19 mouse cellular contexts compared by ENCODE assay signal in genomic region chr11:35261562-35262087, GRCm38 (mm10).
DNase-seq lines count a peak whose midpoint lies in the region; ATAC-seq lines count a peak whose summit lies in the region.
"Had no signal": no experiment of that assay in that cellular context is flagged by ENCODE, and none has a peak within 500 bp of the region (broad histone marks: within the 10 kb centered on the region; RNA-seq: fewer than 3 reads in every experiment).

No protein-coding gene starts in this region.

- no peak for DNase-seq in forebrain, embryonic 11.5 days (ENCODE audit: low spot score)
- peak; percentile 47 to 65 for DNase-seq in left cerebral cortex, adult 18-20 months (ENCODE audit: low spot score in 2 of 2)
- no peak for DNase-seq in left cerebral cortex, postnatal 10 days (ENCODE audit: extremely low spot score in 1 of 2, low spot score in 2 of 2)
- DNase-seq in brain, adult 2 months (ENCODE audit: low read depth, low spot score): peak; percentile 82
- DNase-seq in right cerebral cortex, postnatal 10 days (ENCODE audit: low spot score in 2 of 2): peak; percentile 62 to 74
- DNase-seq in cerebellum, adult 8-10 months: no peak
- DNase-seq: cerebellum, postnatal 10 days; embryo, embryonic 11 days; kidney, adult 11 months; kidney, postnatal 10 days; layer of hippocampus, postnatal 36 days; lung, postnatal 10 days; midbrain, embryonic 14.5 days had no signal

- WGBS in forebrain, embryonic 16.5 days: 67% methylated on average over 10 of the region's 10 CpGs
- 88% methylated on average over 10 of the region's 10 CpGs for WGBS in forebrain, embryonic 11.5 days

- H3K4me3 ChIP-seq in forebrain, embryonic 16.5 days (replicated peaks; ENCODE audit: low read length): no peak overlapping the region
- no peak overlapping the region for H3K4me3 ChIP-seq in forebrain, embryonic 11.5 days (ENCODE audit: low read depth, low read length)
- H3K4me3 ChIP-seq: heart, embryonic 13.5 days; limb, embryonic 15.5 days; myocyte; neural tube, embryonic 15.5 days; stomach, embryonic 15.5 days had no signal

- no peak overlapping the region for H3K27ac ChIP-seq in forebrain, embryonic 16.5 days (ENCODE audit: low read length)
- H3K27ac ChIP-seq in forebrain, embryonic 11.5 days (ENCODE audit: low read depth, low read length): no peak overlapping the region
- H3K27ac ChIP-seq: heart, embryonic 13.5 days; limb, embryonic 15.5 days; neural tube, embryonic 15.5 days; stomach, embryonic 15.5 days had no signal

- H3K27me3 ChIP-seq in forebrain, embryonic 16.5 days (replicated peaks; ENCODE audit: control insufficient read depth, insufficient read depth, low read length): no peaks in the 10 kb centered on the region
- H3K27me3 ChIP-seq in forebrain, embryonic 11.5 days (ENCODE audit: control insufficient read depth, insufficient read depth, low read length): no peaks in the 10 kb centered on the region
- H3K27me3 ChIP-seq: heart, embryonic 13.5 days; limb, embryonic 15.5 days; stomach, embryonic 15.5 days had no signal

- no peak overlapping the region for H3K4me2 ChIP-seq in forebrain, embryonic 16.5 days (ENCODE audit: low read length)
- H3K4me2 ChIP-seq in forebrain, embryonic 11.5 days (ENCODE audit: low read depth, low read length, severe bottlenecking): no peak overlapping the region
- H3K4me2 ChIP-seq: heart, embryonic 13.5 days; limb, embryonic 15.5 days; neural tube, embryonic 15.5 days; stomach, embryonic 15.5 days had no signal

- H3K36me3 ChIP-seq in forebrain, embryonic 16.5 days (ENCODE audit: control insufficient read depth, insufficient read depth): no peaks in the 10 kb centered on the region
- no peaks in the 10 kb centered on the region for H3K36me3 ChIP-seq in forebrain, embryonic 11.5 days (ENCODE audit: control insufficient read depth, insufficient read depth, low read length)
- H3K36me3 ChIP-seq: heart, embryonic 13.5 days; limb, embryonic 15.5 days; neural tube, embryonic 15.5 days; stomach, embryonic 15.5 days had no signal

- no peaks in the 10 kb centered on the region for H3K9me3 ChIP-seq in forebrain, embryonic 16.5 days (ENCODE audit: control insufficient read depth, low read length)
- H3K9me3 ChIP-seq in forebrain, embryonic 11.5 days (ENCODE audit: control insufficient read depth, low read length): no peaks in the 10 kb centered on the region; the same call in 1 of the 2 replicates
- H3K9me3 ChIP-seq: limb, embryonic 15.5 days; neural tube, embryonic 15.5 days; stomach, embryonic 15.5 days had no signal

- H3K9ac ChIP-seq in forebrain, embryonic 16.5 days (replicated peaks; ENCODE audit: low read depth, low read length): no peak overlapping the region
- H3K9ac ChIP-seq in forebrain, embryonic 11.5 days (ENCODE audit: low read length): no peak overlapping the region
- H3K9ac ChIP-seq: heart, embryonic 13.5 days; limb, embryonic 15.5 days; neural tube, embryonic 15.5 days; stomach, embryonic 15.5 days had no signal

- ATAC-seq in forebrain, embryonic 16.5 days: peak; percentile 52
- no peak for ATAC-seq in forebrain, embryonic 11.5 days (replicated peaks; ENCODE audit: low FRiP score)

- H3K4me1 ChIP-seq in forebrain, embryonic 16.5 days (replicated peaks; ENCODE audit: control insufficient read depth, insufficient read depth, low read length): peaks cover 6% of the 10 kb centered on the region
- no peaks in the 10 kb centered on the region; the same call in 1 of the 2 replicates for H3K4me1 ChIP-seq in forebrain, embryonic 11.5 days (replicated peaks; ENCODE audit: control insufficient read depth, insufficient read depth, low read length)
- H3K4me1 ChIP-seq: stomach, embryonic 15.5 days had no signal

- intact Hi-C loops in left cerebral cortex, postnatal 10 days (cut with DNase I): no loop called here

Comparison
In these comparisons a context has a peak if more than half of its experiments do, and no peak if none do; other contexts are left out.
1. DNase-seq: peak in left cerebral cortex, adult 18-20 months (2 of 2), brain, adult 2 months (single experiment) and right cerebral cortex, postnatal 10 days (2 of 2); none in forebrain, embryonic 11.5 days (single experiment), left cerebral cortex, postnatal 10 days (0 of 2) and cerebellum, adult 8-10 months (single experiment).